Mouse (Mus musculus): ENCODE results near the gene Cd300lf. TPM values are rescaled to one million over a fixed set of nuclear protein-coding genes. Genes with fewer than 3 reads are reported as not detected.

The Cd300lf gene
- polyA plus RNA-seq, 2 experiments, result 0.14 to 0.35 TPM

GRCm38 (mm10) chr11:115177559-115178195 is 43.9 kb upstream of the Cd300lf start:
- Histone ChIP-seq H3K27ac (replicated peaks; ENCODE audit: low read depth, low read length) (no peak overlapping the region; the same call in 1 of the 2 replicates), H3K27me3 (ENCODE audit: control insufficient read depth, insufficient read depth, low read length) (0 out of 2 replicates have a peak, but pooled peaks cover 5% of the 10 kb centered on the region), H3K4me3 (replicated peaks; ENCODE audit: low read length) (no peak overlapping the region), H3K9ac (ENCODE audit: low read depth, low read length, severe bottlenecking) (no peak overlapping the region), H3K9me3 (ENCODE audit: control insufficient read depth, low read length) (no peaks in the 10 kb centered on the region), H3K4me1 (ENCODE audit: control insufficient read depth, insufficient read depth, low read length) (peaks cover 28% of the 10 kb centered on the region), H3K36me3 (ENCODE audit: control insufficient read depth, insufficient read depth, low read length) (no peaks in the 10 kb centered on the region), H3K4me2 (replicated peaks; ENCODE audit: low read depth, low read length, severe bottlenecking) (peak overlapping the region; percentile 18; the same call in 1 of the 2 replicates)
- TF ChIP-seq POLR2A (IDR thresholded peaks at IDR 0.05; ENCODE audit: borderline replicate concordance, extremely low read depth, insufficient read depth, insufficient read length), result no peak
- DNase-seq (ENCODE audit: low spot score), result no peak
- 42% methylated on average over 10 of the region's 10 CpGs for WGBS
- no peak for ATAC-seq (ENCODE audit: low FRiP score, low read depth)

DNA sequence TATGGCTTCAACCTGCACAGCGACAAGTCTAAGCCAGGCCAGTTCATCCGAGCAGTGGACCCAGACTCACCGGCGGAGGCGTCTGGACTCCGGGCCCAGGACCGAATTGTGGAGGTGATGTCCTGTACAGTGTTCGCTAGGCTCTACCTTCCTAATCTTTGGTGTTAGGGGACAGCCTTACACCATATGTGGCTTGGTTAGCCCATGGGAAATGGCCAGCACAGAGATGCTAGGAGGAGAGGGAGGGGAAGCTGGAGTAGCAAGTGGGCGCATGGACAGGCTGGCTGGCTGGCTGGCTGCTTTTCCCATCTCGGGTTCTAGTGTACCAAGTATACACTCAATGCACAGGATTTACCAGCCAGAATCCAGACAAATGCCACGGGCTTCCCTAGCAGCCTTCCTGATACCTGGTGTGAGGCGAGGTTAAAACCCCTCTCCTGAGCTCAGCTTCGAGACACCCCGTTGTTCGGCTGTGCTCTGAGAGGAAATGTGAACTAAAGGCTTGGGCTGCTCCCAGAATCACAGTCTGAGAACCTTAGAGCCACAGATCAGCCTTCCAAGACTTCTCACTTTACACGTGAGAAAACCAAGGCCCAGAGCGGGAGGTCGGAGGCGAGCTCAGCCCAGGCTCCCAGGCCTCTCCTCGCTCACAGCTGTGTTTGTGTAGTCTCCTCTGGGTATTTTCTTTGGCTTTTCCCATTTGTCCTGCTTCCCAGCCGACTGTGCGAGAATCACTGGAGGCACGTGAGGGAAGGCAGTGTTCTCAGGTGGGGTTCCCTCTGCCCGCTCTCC is 42.8 kb upstream of the Cd300lf start:
- no peak overlapping the region for H3K9ac ChIP-seq (ENCODE audit: low read depth, low read length, severe bottlenecking)
- 64% methylated on average over 24 of the region's 24 CpGs for WGBS
- H3K27me3 ChIP-seq (ENCODE audit: control insufficient read depth, insufficient read depth, low read length), result 0 out of 2 replicates have a peak, but pooled peaks cover 5% of the 10 kb centered on the region
- no peaks in the 10 kb centered on the region for H3K9me3 ChIP-seq (ENCODE audit: control insufficient read depth, low read length)
- no peaks in the 10 kb centered on the region for H3K36me3 ChIP-seq (ENCODE audit: control insufficient read depth, insufficient read depth, low read length)
- H3K4me1 ChIP-seq (ENCODE audit: control insufficient read depth, insufficient read depth, low read length), result peaks cover 37% of the 10 kb centered on the region
- TF ChIP-seq POLR2A (IDR thresholded peaks at IDR 0.05; ENCODE audit: borderline replicate concordance, extremely low read depth, insufficient read depth, insufficient read length), result no peak
- no peak overlapping the region for H3K4me3 ChIP-seq (replicated peaks; ENCODE audit: low read length)
- DNase-seq (ENCODE audit: low spot score) (peak; percentile 28), ATAC-seq (ENCODE audit: low FRiP score, low read depth) (no peak)
- no peak overlapping the region for H3K4me2 ChIP-seq (replicated peaks; ENCODE audit: low read depth, low read length, severe bottlenecking)
- H3K27ac ChIP-seq (replicated peaks; ENCODE audit: low read depth, low read length), result peak overlapping the region; percentile 58

- peak overlapping the region; percentile 10; the same call in 1 of the 2 replicates for H3K4me2 ChIP-seq (replicated peaks; ENCODE audit: low read depth, low read length, severe bottlenecking)
- no peak for TF ChIP-seq POLR2A (IDR thresholded peaks at IDR 0.05; ENCODE audit: borderline replicate concordance, extremely low read depth, insufficient read depth, insufficient read length)
- H3K4me1 ChIP-seq (ENCODE audit: control insufficient read depth, insufficient read depth, low read length), result peaks cover 41% of the 10 kb centered on the region
- no peak overlapping the region for H3K27ac ChIP-seq (replicated peaks; ENCODE audit: low read depth, low read length)
- ATAC-seq (ENCODE audit: low FRiP score, low read depth) (no peak), DNase-seq (ENCODE audit: low spot score) (no peak)
- 13% methylated on average over 16 of the region's 16 CpGs for WGBS
- H3K36me3 ChIP-seq (ENCODE audit: control insufficient read depth, insufficient read depth, low read length), result no peaks in the 10 kb centered on the region
- H3K9me3 ChIP-seq (ENCODE audit: control insufficient read depth, low read length), result no peaks in the 10 kb centered on the region
- H3K9ac ChIP-seq (ENCODE audit: low read depth, low read length, severe bottlenecking), result no peak overlapping the region
- H3K4me3 ChIP-seq (replicated peaks; ENCODE audit: low read length), result no peak overlapping the region
- H3K27me3 ChIP-seq (ENCODE audit: control insufficient read depth, insufficient read depth, low read length), result 0 out of 2 replicates have a peak, but pooled peaks cover 5% of the 10 kb centered on the region
Measured at GRCm38 (mm10) chr11:115173549-115174339, 40.0 kb upstream of the Cd300lf start.

DNA sequence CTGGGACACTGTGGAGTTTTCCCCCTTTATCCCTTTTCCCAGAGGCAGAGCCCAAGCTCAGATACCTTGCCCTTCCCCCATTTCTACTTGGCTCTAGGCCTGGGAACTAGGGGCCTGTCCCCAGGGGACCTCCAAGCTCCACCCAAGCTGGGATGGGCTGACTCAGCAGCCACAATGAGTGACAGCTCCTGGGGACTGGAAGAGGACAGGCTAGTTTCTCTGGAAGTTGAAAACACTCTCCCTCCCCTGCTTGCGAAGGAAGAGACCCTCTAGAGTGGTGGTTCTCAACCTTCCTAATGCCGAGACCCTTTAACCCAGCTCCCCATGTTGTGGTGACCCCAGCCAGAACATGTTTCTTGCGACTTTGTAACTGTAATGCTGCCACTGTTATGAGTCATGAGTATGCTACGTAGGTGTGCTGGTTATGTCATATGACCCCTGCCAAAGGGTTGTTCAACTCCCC is 39.1 kb upstream of the Cd300lf start:
- Histone ChIP-seq H3K4me1 (ENCODE audit: control insufficient read depth, insufficient read depth, low read length) (peaks cover 39% of the 10 kb centered on the region), H3K9me3 (ENCODE audit: control insufficient read depth, low read length) (no peaks in the 10 kb centered on the region), H3K27ac (replicated peaks; ENCODE audit: low read depth, low read length) (no peak overlapping the region), H3K4me2 (replicated peaks; ENCODE audit: low read depth, low read length, severe bottlenecking) (no peak overlapping the region), H3K4me3 (replicated peaks; ENCODE audit: low read length) (no peak overlapping the region), H3K27me3 (ENCODE audit: control insufficient read depth, insufficient read depth, low read length) (0 out of 2 replicates have a peak, but pooled peaks cover 5% of the 10 kb centered on the region), H3K36me3 (ENCODE audit: control insufficient read depth, insufficient read depth, low read length) (no peaks in the 10 kb centered on the region), H3K9ac (ENCODE audit: low read depth, low read length, severe bottlenecking) (no peak overlapping the region)
- ATAC-seq (ENCODE audit: low FRiP score, low read depth), result no peak
- WGBS, result 35% methylated on average over 4 of the region's 4 CpGs
- peak; percentile 64 for DNase-seq (ENCODE audit: low spot score)
- no peak for TF ChIP-seq POLR2A (IDR thresholded peaks at IDR 0.05; ENCODE audit: borderline replicate concordance, extremely low read depth, insufficient read depth, insufficient read length)

DNA sequence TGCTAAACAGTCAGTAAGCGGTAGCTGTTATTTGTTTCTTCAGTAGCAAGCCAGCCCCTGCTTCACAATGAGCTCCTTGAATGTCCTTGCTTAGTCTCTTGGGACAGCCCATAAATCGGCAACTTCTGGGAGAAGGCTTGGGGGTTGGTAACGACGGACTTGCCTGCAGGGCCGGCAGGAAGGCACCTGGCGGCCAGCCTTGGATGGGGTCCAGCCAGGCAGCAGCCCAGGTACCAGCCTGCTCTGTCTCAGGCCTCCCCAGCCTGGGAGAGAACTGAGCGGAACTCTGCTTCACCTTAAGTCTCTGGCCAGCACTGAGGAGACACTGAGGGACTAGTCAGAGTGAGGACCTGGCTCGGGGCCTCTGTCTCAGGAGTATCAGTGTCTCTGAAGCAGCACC is 37.3 kb upstream of the Cd300lf start:
- ATAC-seq (ENCODE audit: low FRiP score, low read depth) (no peak), DNase-seq (ENCODE audit: low spot score) (no peak)
- 27% methylated on average over 8 of the region's 8 CpGs for WGBS
- Histone ChIP-seq H3K4me1 (ENCODE audit: control insufficient read depth, insufficient read depth, low read length) (peaks cover 29% of the 10 kb centered on the region), H3K9ac (ENCODE audit: low read depth, low read length, severe bottlenecking) (no peak overlapping the region), H3K27ac (replicated peaks; ENCODE audit: low read depth, low read length) (no peak overlapping the region), H3K36me3 (ENCODE audit: control insufficient read depth, insufficient read depth, low read length) (no peaks in the 10 kb centered on the region), H3K4me2 (replicated peaks; ENCODE audit: low read depth, low read length, severe bottlenecking) (no peak overlapping the region), H3K27me3 (ENCODE audit: control insufficient read depth, insufficient read depth, low read length) (0 out of 2 replicates have a peak, but pooled peaks cover 5% of the 10 kb centered on the region), H3K4me3 (replicated peaks; ENCODE audit: low read length) (no peak overlapping the region), H3K9me3 (ENCODE audit: control insufficient read depth, low read length) (no peaks in the 10 kb centered on the region)
- no peak for TF ChIP-seq POLR2A (IDR thresholded peaks at IDR 0.05; ENCODE audit: borderline replicate concordance, extremely low read depth, insufficient read depth, insufficient read length)
